ENCODE assay signal across 15 mouse cellular contexts in the genomic region with DNA sequence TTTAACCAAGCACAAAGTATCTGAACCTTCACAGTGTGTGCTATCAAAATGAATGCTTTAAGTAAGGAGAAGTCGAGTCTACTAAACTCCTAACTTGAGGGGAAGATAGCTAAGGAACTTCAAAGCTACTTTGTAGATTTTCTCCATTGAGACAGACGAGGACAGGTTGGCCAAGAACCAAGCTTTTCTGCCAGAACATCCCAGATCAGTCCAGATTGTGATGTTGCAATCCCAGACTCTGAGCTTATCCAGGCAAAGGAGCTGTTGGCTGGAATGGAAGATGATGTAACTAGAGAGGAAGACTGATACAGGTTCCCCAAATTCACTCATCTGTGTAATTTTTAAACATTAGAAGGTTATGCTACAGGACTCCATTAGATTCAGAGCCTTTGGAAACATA.
A peak's percentile ranks its signal among the peaks of the same experiment; 100 is the strongest.
DNase-seq lines count a peak whose midpoint lies in the region; ATAC-seq and TF ChIP-seq lines count a peak whose summit lies in the region.
"Had no signal": no experiment of that assay in that cellular context is flagged by ENCODE, and none has a peak within 500 bp of the region (broad histone marks: within the 10 kb centered on the region; RNA-seq: fewer than 3 reads in every experiment).

No protein-coding gene starts in this region.

- H3K4me3 ChIP-seq in heart, embryonic 11.5 days (ENCODE audit: low read depth, low read length), result no peak overlapping the region
- H3K4me3 ChIP-seq in lung, adult 2 months (replicated peaks; ENCODE audit: extremely low read depth, low read depth, low read length), result no peak overlapping the region
- H3K4me3 ChIP-seq in midbrain, embryonic 15.5 days, result no peak overlapping the region
- no peak overlapping the region for H3K4me3 ChIP-seq in midbrain, embryonic 11.5 days (ENCODE audit: low read depth, low read length)
- H3K4me3 ChIP-seq: intestine, embryonic 15.5 days; midbrain, embryonic 12.5 days had no signal

- ATAC-seq in heart, embryonic 11.5 days (replicated peaks; ENCODE audit: insufficient number of reproducible peaks, low FRiP score, low TSS enrichment), result no peak
- no peak for ATAC-seq in midbrain, embryonic 15.5 days (replicated peaks)
- no peak for ATAC-seq in midbrain, embryonic 11.5 days (ENCODE audit: low FRiP score)
- ATAC-seq: intestine, embryonic 15.5 days had no signal

- H3K36me3 ChIP-seq in heart, embryonic 11.5 days (ENCODE audit: control insufficient read depth, insufficient read depth, low read length), result 0 out of 2 replicates have a peak, but pooled peaks cover 8% of the 10 kb centered on the region
- H3K36me3 ChIP-seq in midbrain, embryonic 15.5 days (replicated peaks), result no peaks in the 10 kb centered on the region; the same call in 1 of the 2 replicates
- 0 out of 2 replicates have a peak, but pooled peaks cover 6% of the 10 kb centered on the region for H3K36me3 ChIP-seq in midbrain, embryonic 11.5 days (ENCODE audit: control insufficient read depth, insufficient read depth, low read length)
- H3K36me3 ChIP-seq: intestine, embryonic 15.5 days had no signal

- no peaks in the 10 kb centered on the region for H3K27me3 ChIP-seq in heart, embryonic 11.5 days (ENCODE audit: control insufficient read depth, insufficient read depth, low read length)
- H3K27me3 ChIP-seq in midbrain, embryonic 15.5 days (replicated peaks), result no peaks in the 10 kb centered on the region
- no peaks in the 10 kb centered on the region for H3K27me3 ChIP-seq in midbrain, embryonic 11.5 days (ENCODE audit: control insufficient read depth, insufficient read depth, low read length)
- H3K27me3 ChIP-seq: intestine, embryonic 15.5 days; midbrain, embryonic 12.5 days had no signal

- H3K27ac ChIP-seq in heart, embryonic 11.5 days (ENCODE audit: low read depth, low read length), result no peak overlapping the region
- no peak overlapping the region for H3K27ac ChIP-seq in midbrain, embryonic 15.5 days
- no peak overlapping the region for H3K27ac ChIP-seq in midbrain, embryonic 11.5 days (ENCODE audit: low read depth, low read length)
- H3K27ac ChIP-seq: intestine, embryonic 15.5 days; midbrain, embryonic 12.5 days had no signal

- no peak for TF ChIP-seq CTCF in lung, adult 2 months (IDR thresholded peaks at IDR 0.05; ENCODE audit: insufficient read depth, low read length)

- peak; percentile 94 for DNase-seq in heart, adult 11 months
- peak; percentile 28 for DNase-seq in lung, postnatal 14 days
- no peak for DNase-seq in lung, adult 2 months
- peak; percentile 30 for DNase-seq in adrenal gland, postnatal 14 days
- peak; percentile 28 to 35 for DNase-seq in heart, postnatal 14 days
- DNase-seq in midbrain, embryonic 11.5 days (ENCODE audit: low spot score, missing footprints), result no peak
- DNase-seq: cerebellum, postnatal 25 days; kidney, postnatal 25 days; left cerebral cortex, postnatal 4 days; right cerebral cortex, adult 18-20 months; thymus, postnatal 36 days had no signal

- H3K4me2 ChIP-seq in heart, embryonic 11.5 days, result no peak overlapping the region
- H3K4me2 ChIP-seq in midbrain, embryonic 15.5 days, result no peak overlapping the region
- no peak overlapping the region for H3K4me2 ChIP-seq in midbrain, embryonic 11.5 days
- H3K4me2 ChIP-seq: intestine, embryonic 15.5 days; midbrain, embryonic 12.5 days had no signal

- no peak for TF ChIP-seq POLR2A in lung, adult 2 months (IDR thresholded peaks at IDR 0.05; ENCODE audit: borderline replicate concordance, extremely low read depth, low read depth, low read length)

- intact Hi-C loops in heart, postnatal 14 days (cut with DNase I), result no loop called here

- 62% methylated on average over 2 of the region's 2 CpGs for WGBS in heart, embryonic 11.5 days (ENCODE audit: insufficient replicate concordance)
- WGBS in lung, adult 2 months, result 47% methylated on average over 2 of the region's 2 CpGs
- WGBS in midbrain, embryonic 15.5 days, result 85% methylated on average over 2 of the region's 2 CpGs
- 91% methylated on average over 2 of the region's 2 CpGs for WGBS in midbrain, embryonic 11.5 days

- H3K9me3 ChIP-seq in heart, embryonic 11.5 days (replicated peaks; ENCODE audit: control insufficient read depth, low read length), result no peaks in the 10 kb centered on the region
- no peaks in the 10 kb centered on the region for H3K9me3 ChIP-seq in midbrain, embryonic 15.5 days
- no peaks in the 10 kb centered on the region for H3K9me3 ChIP-seq in midbrain, embryonic 11.5 days (ENCODE audit: control insufficient read depth, low read length)
- H3K9me3 ChIP-seq: intestine, embryonic 15.5 days; midbrain, embryonic 12.5 days had no signal

- no peaks in the 10 kb centered on the region for H3K4me1 ChIP-seq in heart, embryonic 11.5 days (ENCODE audit: control insufficient read depth, insufficient read depth, low read length)
- no peaks in the 10 kb centered on the region for H3K4me1 ChIP-seq in lung, adult 2 months (ENCODE audit: control insufficient read depth, insufficient read depth, low read length)
- H3K4me1 ChIP-seq in midbrain, embryonic 15.5 days, result 0 out of 2 replicates have a peak, but pooled peaks cover 2% of the 10 kb centered on the region
- H3K4me1 ChIP-seq in midbrain, embryonic 11.5 days (ENCODE audit: control insufficient read depth, insufficient read depth, low read length), result no peaks in the 10 kb centered on the region
- H3K4me1 ChIP-seq: intestine, embryonic 15.5 days; midbrain, embryonic 12.5 days had no signal

- no peak overlapping the region for H3K9ac ChIP-seq in heart, embryonic 11.5 days (ENCODE audit: low read depth, low read length)
- H3K9ac ChIP-seq in midbrain, embryonic 15.5 days, result no peak overlapping the region
- no peak overlapping the region for H3K9ac ChIP-seq in midbrain, embryonic 11.5 days (ENCODE audit: low read length)
- H3K9ac ChIP-seq: intestine, embryonic 15.5 days; midbrain, embryonic 12.5 days had no signal

Comparison
In these comparisons a context has a peak if more than half of its experiments do, and no peak if none do; other contexts are left out.
1. DNase-seq: peak in heart, adult 11 months (single experiment), lung, postnatal 14 days (single experiment), adrenal gland, postnatal 14 days (single experiment) and heart, postnatal 14 days (2 of 2); none in lung, adult 2 months (single experiment) and midbrain, embryonic 11.5 days (single experiment).